Mouse (Mus musculus): ENCODE data around the gene Ttf2. TPM values are rescaled to one million over a fixed set of nuclear protein-coding genes. Genes with fewer than 3 reads are reported as not detected.

The Ttf2 gene
- polyA plus RNA-seq (2015; fragmentation: Nextera tagmentation; extraction: Ambion mirVana), result 12.3 and 13.0 TPM in 2 replicates

DNA sequence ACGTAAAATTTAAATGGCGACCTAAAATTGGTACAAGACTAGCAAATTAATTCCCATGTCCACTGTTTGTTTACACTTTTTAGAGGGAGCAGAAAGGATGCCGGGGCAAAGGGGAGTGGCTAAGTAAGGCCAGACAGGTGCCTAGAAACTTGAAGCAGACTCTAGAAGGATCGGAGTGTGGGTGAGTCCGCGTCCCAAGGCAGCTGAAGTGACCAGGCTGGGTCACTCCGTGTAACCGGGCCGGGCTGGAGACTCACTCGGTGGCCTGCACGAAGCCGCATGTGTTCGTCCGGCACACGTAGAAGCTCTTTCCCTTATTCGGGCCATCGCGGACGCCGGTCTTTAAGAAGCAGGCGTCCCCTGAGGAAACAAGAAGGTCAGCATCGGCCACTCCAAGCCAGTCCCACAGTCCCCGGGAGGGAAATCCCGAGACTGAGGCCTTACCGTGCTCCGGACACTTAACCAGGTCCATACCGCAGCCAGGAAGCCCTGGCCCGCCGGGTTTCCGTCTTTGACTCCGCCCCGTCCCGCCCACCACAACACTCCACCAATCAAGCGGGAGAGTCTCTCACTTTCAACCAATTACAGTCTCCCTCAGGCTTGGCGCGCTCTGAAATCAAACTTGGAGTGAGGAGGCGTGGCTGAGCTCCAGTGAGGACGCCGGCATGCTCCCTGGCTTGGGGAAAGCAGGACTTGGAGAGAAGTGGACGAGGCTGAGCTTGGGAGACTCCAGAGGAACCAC is at the start of gene Ttf2:
Gene Ttf2, minus strand, starts transcription at position 488 of the 742 bp plus-strand sequence.
- no peaks in the 10 kb centered on the region for H3K9me3 ChIP-seq
- 0 out of 2 replicates have a peak within 1 kb of the TSS, but pooled peaks have one; percentile 16 for H3K27ac ChIP-seq

DNA sequence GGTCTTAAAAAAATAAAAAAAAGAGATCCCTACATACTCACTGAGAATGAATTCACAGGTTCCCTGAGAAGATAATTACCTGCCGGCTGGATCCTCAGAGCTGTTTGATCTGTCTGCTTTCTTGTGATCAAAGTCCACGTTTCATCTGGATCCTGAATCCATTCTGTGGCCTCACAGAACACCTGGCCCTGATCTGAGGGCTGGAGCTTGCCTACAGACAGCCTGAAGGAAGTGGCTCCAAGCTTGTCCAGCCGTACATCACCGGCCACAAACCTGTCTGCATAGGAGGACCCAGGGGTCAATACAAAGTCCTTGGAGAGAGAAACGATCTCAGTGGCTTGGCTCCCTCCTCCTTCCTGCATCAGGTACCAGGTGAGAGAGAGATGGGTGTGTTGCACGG is 49.0 kb upstream of the Ttf2 start:
- H3K4me3 ChIP-seq (replicated peaks), result no peak overlapping the region
- H3K27me3 ChIP-seq (replicated peaks), result no peaks in the 10 kb centered on the region
- H3K27ac ChIP-seq, result no peak overlapping the region
- no peaks in the 10 kb centered on the region for H3K36me3 ChIP-seq
- ATAC-seq (ENCODE audit: insufficient read depth, low FRiP score, low read depth), result no peak
- no peaks in the 10 kb centered on the region for H3K4me1 ChIP-seq
- 77% methylated on average over 6 of the region's 6 CpGs for WGBS
- no peak overlapping the region for H3K9ac ChIP-seq
- H3K4me2 ChIP-seq, result no peak overlapping the region
- H3K9me3 ChIP-seq, result no peaks in the 10 kb centered on the region

More for the DNA sequence above, at the start of gene Ttf2:
- Histone ChIP-seq H3K36me3 (no peaks in the 10 kb centered on the region), H3K4me2 (peak within 1 kb of the TSS; percentile 89), H3K27me3 (replicated peaks) (no peaks in the 10 kb centered on the region), H3K9ac (peak within 1 kb of the TSS; percentile 53; the same call in 1 of the 2 replicates), H3K4me1 (peaks cover 4% of the 10 kb centered on the region; the same call in 1 of the 2 replicates), H3K4me3 (replicated peaks) (peak within 1 kb of the TSS; percentile 69)
- WGBS, result under 1% methylated on average over 40 of the region's 40 CpGs
- ATAC-seq (ENCODE audit: insufficient read depth, low FRiP score, low read depth), result peak; percentile 99

DNA sequence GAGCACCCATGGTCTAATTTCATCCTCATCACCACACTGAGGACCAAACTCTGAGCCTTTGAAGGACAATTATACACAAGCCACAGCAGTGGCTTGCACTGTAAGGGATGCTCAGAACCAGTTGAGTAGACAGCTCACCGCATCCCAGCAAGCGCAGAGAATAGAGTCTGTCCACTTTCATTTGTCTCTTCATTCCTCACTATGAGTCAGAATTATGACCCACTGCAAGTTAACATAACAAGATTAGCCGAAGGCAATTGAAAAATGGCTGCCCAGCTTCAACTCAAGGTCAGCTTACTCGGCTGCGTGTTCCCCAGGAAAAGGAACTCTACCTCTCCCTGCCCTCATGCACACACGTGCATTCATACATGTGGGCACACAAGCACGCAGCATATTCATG is 46.6 kb upstream of the Ttf2 start:
- H3K4me1 ChIP-seq, result no peaks in the 10 kb centered on the region
- no peak overlapping the region for H3K4me2 ChIP-seq
- H3K9ac ChIP-seq, result no peak overlapping the region
- 71% methylated on average over 7 of the region's 7 CpGs for WGBS
- H3K27me3 ChIP-seq (replicated peaks), result no peaks in the 10 kb centered on the region
- no peaks in the 10 kb centered on the region for H3K36me3 ChIP-seq
- H3K4me3 ChIP-seq (replicated peaks), result no peak overlapping the region
- no peak overlapping the region for H3K27ac ChIP-seq
- H3K9me3 ChIP-seq, result no peaks in the 10 kb centered on the region
- ATAC-seq (ENCODE audit: insufficient read depth, low FRiP score, low read depth), result no peak

DNA sequence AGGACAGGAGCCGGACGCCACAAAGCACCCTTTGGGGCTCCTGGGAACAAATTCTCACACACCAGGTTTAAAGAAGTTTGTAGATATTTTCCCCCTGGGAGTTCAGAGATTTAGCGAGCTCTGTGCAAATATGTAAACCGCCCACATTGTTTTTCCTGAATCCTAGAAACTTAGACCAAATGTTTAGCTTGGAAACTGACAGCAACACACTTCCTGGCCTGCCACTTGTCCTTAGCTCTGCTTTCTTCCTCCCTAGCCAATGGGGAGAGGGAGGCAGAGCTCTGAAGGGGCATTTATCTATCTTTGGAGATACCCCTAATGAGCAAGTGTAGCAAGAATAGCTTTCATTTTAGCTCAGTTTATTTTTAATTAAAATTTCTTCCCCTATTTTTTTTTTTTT is 45.8 kb upstream of the Ttf2 start:
- Histone ChIP-seq H3K9ac (no peak overlapping the region), H3K27me3 (replicated peaks) (no peaks in the 10 kb centered on the region), H3K27ac (no peak overlapping the region; the same call in 1 of the 2 replicates), H3K4me2 (no peak overlapping the region), H3K4me1 (no peaks in the 10 kb centered on the region), H3K36me3 (no peaks in the 10 kb centered on the region), H3K9me3 (no peaks in the 10 kb centered on the region), H3K4me3 (replicated peaks) (no peak overlapping the region)
- WGBS, result 38% methylated on average over 4 of the region's 4 CpGs
- no peak for ATAC-seq (ENCODE audit: insufficient read depth, low FRiP score, low read depth)

DNA sequence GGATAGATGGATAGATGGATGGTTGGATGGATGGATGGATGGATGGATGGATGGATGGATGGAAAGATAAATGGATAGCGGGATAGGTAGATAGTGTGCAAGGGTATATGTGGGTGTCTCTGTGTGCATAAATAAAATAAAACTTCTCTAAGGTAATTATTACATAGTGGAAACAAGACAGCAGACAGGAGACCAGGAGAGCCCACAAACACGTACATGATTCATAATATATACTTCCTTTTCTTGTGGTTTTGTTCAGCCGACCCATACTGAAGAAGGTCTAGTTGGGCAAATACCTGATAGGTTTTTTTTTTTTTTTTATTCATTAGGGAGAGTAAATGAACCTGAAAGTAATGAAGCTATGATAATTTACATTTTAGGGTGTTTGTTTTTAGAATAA is 44.1 kb upstream of the Ttf2 start:
- Histone ChIP-seq H3K4me1 (no peaks in the 10 kb centered on the region), H3K4me3 (replicated peaks) (no peak overlapping the region), H3K9me3 (no peaks in the 10 kb centered on the region), H3K4me2 (no peak overlapping the region), H3K27me3 (replicated peaks) (no peaks in the 10 kb centered on the region), H3K9ac (no peak overlapping the region), H3K36me3 (no peaks in the 10 kb centered on the region), H3K27ac (no peak overlapping the region)
- no peak for ATAC-seq (ENCODE audit: insufficient read depth, low FRiP score, low read depth)
- WGBS, result 83% methylated on average over 3 of the region's 3 CpGs

DNA sequence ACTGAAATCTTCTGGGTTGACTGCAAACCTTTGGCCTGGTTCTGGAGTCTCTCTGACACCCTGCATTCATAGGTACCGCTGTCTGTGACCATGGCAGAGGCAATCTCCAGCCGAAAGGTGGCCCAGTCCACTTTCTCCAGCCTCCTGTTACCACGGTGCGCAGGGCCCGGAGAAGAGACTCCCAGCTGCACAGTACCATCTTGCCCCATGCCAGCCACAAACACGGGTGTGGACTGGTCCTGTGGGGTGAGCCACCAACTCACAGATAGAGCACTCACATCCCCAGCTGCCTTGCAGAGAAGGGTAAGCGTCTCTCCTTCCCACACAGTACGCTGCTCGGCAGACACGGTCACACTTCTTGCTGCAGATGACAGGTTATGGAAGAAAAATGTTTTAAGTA is 43.5 kb upstream of the Ttf2 start:
- no peak for ATAC-seq (ENCODE audit: insufficient read depth, low FRiP score, low read depth)
- no peaks in the 10 kb centered on the region for H3K4me1 ChIP-seq
- no peaks in the 10 kb centered on the region for H3K36me3 ChIP-seq
- H3K4me3 ChIP-seq (replicated peaks), result no peak overlapping the region
- H3K27ac ChIP-seq, result no peak overlapping the region
- no peaks in the 10 kb centered on the region for H3K27me3 ChIP-seq (replicated peaks)
- no peak overlapping the region for H3K9ac ChIP-seq
- H3K9me3 ChIP-seq, result no peaks in the 10 kb centered on the region
- H3K4me2 ChIP-seq, result no peak overlapping the region
- WGBS, result 89% methylated on average over 10 of the region's 10 CpGs

DNA sequence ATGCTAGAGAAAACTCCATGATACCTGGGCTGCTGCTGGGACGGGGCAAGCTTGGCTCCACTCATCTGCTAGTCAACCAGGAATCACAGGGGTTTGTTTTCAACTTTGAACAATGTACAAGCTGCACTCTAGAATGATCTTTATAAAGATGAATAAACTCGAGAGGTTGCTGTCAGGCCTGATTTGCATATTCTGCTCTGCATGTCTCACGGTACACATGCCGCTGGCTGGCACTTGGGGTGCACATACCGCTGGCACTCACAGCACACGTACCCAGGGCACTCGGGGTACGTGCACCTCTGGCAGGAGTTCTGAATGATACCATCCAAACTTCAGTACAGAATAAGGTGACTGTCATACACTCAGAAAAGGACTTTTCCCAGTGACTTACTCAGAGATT is 43.1 kb upstream of the Ttf2 start:
- H3K4me3 ChIP-seq (replicated peaks), result no peak overlapping the region
- no peaks in the 10 kb centered on the region for H3K4me1 ChIP-seq
- no peak overlapping the region for H3K27ac ChIP-seq
- H3K9ac ChIP-seq, result no peak overlapping the region
- no peaks in the 10 kb centered on the region for H3K27me3 ChIP-seq (replicated peaks)
- H3K4me2 ChIP-seq, result no peak overlapping the region
- no peak for ATAC-seq (ENCODE audit: insufficient read depth, low FRiP score, low read depth)
- H3K9me3 ChIP-seq, result no peaks in the 10 kb centered on the region
- WGBS, result 88% methylated on average over 8 of the region's 8 CpGs
- no peaks in the 10 kb centered on the region for H3K36me3 ChIP-seq

DNA sequence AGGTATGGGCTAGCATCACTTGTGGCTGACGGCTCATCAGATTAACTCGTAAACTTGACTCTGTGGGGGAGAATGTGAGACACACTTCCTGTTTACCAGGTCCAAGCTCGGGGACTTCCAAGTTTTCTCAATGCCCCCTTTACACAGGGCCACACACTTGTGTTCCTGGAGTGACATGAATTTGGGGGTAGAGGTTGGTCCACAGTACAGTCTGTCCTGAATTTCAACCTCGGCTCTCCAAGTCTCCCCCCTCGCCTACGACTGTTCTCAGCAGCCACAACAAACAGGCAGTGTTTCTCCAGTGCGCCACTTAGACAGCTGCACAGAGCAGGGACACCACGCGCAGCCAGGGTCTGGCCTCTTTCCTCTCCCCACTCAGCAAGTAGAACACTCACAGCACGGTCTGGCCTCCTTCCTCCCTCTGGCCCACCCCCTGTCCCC is 42.7 kb upstream of the Ttf2 start:
- H3K27me3 ChIP-seq (replicated peaks), result no peaks in the 10 kb centered on the region
- 54% methylated on average over 10 of the region's 10 CpGs for WGBS
- no peak for ATAC-seq (ENCODE audit: insufficient read depth, low FRiP score, low read depth)

DNA sequence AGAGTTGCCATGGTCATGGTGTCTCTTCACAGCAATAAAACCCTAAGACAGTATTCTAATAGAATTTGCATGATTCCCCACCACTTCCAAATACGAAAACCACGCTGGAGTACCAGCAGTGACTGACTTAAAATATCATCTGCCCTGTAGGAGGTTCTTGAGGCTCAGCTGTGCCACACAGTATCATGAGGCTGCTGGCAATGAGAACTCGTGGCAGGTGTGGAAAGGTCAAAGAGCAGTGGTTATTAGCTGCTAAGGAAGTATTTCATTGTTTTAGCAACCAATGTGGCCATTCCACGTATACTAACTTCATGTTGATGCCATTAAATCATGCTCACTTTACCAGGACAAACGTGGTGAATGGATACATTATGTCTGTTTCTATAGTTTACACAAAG is 41.7 kb upstream of the Ttf2 start:
- no peaks in the 10 kb centered on the region for H3K36me3 ChIP-seq
- H3K4me1 ChIP-seq, result no peaks in the 10 kb centered on the region
- no peak for ATAC-seq (ENCODE audit: insufficient read depth, low FRiP score, low read depth)
- H3K27me3 ChIP-seq (replicated peaks), result no peaks in the 10 kb centered on the region
- H3K27ac ChIP-seq, result no peak overlapping the region
- 61% methylated on average over 5 of the region's 5 CpGs for WGBS
- H3K4me2 ChIP-seq, result no peak overlapping the region
- H3K4me3 ChIP-seq (replicated peaks), result no peak overlapping the region
- H3K9me3 ChIP-seq, result no peaks in the 10 kb centered on the region
- H3K9ac ChIP-seq, result no peak overlapping the region

More for the DNA sequence above, 42.7 kb upstream of the Ttf2 start:
- Histone ChIP-seq H3K4me3 (replicated peaks) (no peak overlapping the region), H3K9ac (no peak overlapping the region), H3K27ac (no peak overlapping the region), H3K36me3 (no peaks in the 10 kb centered on the region), H3K9me3 (no peaks in the 10 kb centered on the region), H3K4me2 (no peak overlapping the region), H3K4me1 (no peaks in the 10 kb centered on the region)

DNA sequence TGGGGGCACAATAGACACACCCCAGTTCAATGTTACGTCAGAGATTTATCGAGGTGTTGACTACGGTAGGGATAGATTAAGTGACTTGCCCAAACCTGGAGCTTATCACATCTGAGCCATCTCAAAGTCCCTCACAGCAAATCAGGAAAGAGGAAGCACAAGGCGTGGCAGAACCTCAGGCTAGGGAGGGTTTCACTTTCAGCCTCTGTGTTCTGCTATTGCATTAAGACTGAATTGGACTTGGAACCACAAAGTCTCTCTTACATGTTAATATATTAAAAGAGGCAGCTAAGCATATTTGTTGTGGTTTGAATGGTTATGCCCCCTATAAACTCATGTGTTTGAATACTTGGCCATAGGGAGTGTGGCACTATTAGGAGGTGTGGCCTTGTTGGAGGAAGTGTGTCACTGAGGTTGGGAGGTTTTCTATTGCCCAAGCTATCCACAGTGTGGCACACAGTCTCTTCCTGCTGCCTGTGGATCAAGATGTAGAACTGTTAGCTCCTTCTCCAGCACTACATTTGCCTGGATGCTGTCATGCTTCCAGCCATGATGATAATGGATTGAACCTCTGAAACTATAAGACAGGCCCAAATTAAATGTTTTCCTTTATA is 41.2 kb upstream of the Ttf2 start:
- no peak overlapping the region for H3K9ac ChIP-seq
- no peak overlapping the region for H3K4me3 ChIP-seq (replicated peaks)
- H3K4me1 ChIP-seq, result no peaks in the 10 kb centered on the region
- 79% methylated on average over 4 of the region's 4 CpGs for WGBS
- no peaks in the 10 kb centered on the region for H3K27me3 ChIP-seq (replicated peaks)
- no peaks in the 10 kb centered on the region for H3K36me3 ChIP-seq
- no peak overlapping the region for H3K4me2 ChIP-seq
- H3K9me3 ChIP-seq, result no peaks in the 10 kb centered on the region
- no peak overlapping the region for H3K27ac ChIP-seq
- ATAC-seq (ENCODE audit: insufficient read depth, low FRiP score, low read depth), result no peak

DNA sequence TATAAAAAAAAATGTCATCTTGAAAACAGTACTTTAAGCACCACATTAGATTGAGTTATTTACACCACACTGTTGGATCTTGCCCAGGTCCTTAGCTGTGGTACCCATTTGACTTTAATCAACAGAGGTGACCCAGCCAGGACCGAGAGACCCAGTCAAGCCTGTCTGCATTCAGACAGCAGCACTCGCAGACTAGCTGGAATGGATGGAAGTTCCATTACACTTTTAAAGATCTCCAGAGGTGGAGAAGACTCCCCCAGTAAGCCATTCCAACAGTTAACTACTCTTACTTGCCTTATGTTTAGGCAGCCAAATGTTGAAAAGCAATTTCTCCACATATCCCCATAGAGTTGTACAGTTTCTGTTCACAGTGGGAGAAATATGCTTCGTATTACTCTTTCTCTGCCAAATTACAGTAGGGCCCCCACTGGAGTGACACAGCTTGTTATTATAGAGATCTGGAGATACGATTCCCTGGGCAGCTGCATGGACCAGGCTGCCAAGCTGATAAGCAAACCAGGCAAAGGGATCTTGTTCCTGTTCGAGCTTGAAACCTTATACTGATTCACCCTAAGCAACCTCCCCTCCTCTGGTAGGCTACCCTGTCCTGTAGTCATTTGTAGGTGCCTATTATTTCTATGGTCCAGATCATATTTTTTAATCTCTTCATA is 37.8 kb upstream of the Ttf2 start:
- H3K9me3 ChIP-seq, result no peaks in the 10 kb centered on the region
- H3K9ac ChIP-seq, result no peak overlapping the region
- H3K4me2 ChIP-seq, result no peak overlapping the region
- WGBS, result 67% methylated on average over 5 of the region's 5 CpGs
- no peak for ATAC-seq (ENCODE audit: insufficient read depth, low FRiP score, low read depth)
- H3K4me1 ChIP-seq, result no peaks in the 10 kb centered on the region
- H3K27ac ChIP-seq, result no peak overlapping the region
- H3K36me3 ChIP-seq, result no peaks in the 10 kb centered on the region
- no peak overlapping the region for H3K4me3 ChIP-seq (replicated peaks)
- H3K27me3 ChIP-seq (replicated peaks), result no peaks in the 10 kb centered on the region

DNA sequence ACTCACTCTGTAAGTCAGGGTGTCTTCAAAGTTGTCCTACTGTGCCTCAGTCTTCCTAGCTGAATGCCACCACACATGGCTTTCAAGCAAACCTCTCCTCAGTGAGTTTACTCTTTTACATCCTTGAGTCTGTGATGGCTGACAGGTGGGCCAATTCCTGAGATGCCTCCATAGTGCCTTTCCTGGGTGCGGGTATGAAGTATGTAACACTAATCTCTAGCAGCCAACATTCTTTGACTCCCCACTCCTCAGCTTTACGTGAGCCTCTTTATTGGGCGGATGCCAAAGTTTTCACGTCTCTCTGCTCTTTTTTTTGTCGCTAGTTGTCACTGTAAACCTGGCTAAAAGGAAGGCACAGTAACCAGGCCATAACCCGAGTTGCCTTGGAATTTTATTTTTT is 35.9 kb upstream of the Ttf2 start:
- no peak for ATAC-seq (ENCODE audit: insufficient read depth, low FRiP score, low read depth)
- Histone ChIP-seq H3K9ac (no peak overlapping the region), H3K36me3 (no peaks in the 10 kb centered on the region), H3K27ac (no peak overlapping the region), H3K9me3 (no peaks in the 10 kb centered on the region), H3K4me2 (no peak overlapping the region), H3K4me1 (no peaks in the 10 kb centered on the region), H3K27me3 (replicated peaks) (no peaks in the 10 kb centered on the region), H3K4me3 (replicated peaks) (no peak overlapping the region)
- 67% methylated on average over 6 of the region's 6 CpGs for WGBS

Data from stomach, embryonic 15.5 days (tissue).